Mouse (Mus musculus) cerebellum, postnatal 36 days (tissue): ENCODE measurements around the gene 1110051M20Rik.

ENCODE experiments used
- DNase-seq, 2 experiments: peaks; one replicate each; pipeline ENCODE4 v3.0.0; 2021 to 2022; ENCODE audit warnings: mixed read lengths in 2 of 2

1110051M20Rik gene

DNA sequence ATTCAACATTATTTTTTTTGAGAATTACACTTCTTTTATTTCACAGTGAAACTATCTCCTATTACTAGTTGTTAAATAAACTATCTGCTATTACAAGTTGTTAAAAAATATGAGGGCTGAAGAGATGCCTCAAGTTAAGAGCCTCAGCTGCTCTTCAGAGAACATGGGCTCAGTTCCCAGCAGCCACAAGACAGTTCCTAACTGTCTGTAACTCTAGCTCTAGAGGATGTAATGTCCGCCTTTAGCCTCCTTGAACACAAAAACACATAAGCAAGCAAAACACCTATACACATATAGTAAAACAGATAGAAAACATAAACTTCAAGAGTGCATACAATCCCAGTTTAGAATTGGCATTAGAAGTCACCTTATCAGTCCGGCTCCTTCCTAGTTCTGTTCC is 104.9 kb downstream of the 1110051M20Rik start:
- no peak for DNase-seq

DNA sequence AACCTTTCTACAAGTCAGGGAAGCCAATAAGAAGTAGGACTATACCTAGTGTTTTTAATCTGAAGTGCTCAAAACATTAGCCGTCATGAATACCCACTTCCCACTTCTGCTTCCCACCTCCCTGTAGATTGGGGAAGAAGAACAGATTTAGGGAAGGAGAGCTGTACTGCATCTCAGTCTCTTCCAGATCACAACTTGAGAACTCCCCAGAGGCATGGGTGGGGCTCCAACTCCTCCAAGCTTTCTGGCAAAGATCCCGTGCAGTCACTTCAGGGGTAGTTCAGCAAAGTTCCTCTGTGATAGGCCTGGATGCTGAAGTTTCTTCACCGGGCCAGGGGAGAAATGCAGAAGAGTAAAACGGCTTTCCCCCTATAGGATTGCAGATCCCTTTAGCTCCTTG is 109.4 kb downstream of the 1110051M20Rik start:
- no peak for DNase-seq

DNA sequence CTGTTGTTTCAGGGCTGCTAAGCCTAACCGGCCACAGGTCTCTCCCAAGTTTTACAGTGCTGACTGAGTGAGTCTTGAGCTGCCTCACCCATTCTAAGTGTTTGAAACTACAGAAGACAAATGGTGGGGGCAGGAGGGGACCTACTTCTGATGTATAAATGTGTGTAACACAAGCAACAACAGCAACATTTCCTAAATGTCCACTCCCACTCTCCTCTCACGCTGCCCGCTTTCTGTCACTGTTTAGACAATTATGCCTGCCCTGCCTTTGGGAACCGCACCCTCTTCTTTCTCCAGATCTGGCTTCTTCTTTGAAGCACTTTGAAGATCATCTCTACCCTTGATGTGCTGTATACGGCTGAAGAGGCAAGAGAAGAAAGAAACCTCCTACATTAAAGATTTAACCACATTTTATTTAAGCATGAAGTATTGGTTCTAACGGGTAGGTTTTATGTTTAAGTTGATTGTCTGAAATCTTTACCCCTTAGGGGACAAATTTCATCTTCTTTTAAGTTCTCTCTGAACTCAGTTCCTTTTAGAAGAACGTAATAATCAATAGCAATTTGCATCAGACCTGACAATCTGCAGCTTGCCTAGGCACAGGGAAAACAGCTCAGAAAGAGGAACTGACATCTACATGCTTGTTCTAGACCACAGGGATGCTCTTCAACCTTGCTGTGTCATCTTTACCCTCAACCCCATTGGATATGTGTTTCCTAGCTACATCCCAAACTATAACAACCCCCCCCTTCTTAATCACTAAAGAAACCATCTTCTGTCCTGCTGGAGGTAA is 113.3 kb downstream of the 1110051M20Rik start:
- no peak for DNase-seq

DNA sequence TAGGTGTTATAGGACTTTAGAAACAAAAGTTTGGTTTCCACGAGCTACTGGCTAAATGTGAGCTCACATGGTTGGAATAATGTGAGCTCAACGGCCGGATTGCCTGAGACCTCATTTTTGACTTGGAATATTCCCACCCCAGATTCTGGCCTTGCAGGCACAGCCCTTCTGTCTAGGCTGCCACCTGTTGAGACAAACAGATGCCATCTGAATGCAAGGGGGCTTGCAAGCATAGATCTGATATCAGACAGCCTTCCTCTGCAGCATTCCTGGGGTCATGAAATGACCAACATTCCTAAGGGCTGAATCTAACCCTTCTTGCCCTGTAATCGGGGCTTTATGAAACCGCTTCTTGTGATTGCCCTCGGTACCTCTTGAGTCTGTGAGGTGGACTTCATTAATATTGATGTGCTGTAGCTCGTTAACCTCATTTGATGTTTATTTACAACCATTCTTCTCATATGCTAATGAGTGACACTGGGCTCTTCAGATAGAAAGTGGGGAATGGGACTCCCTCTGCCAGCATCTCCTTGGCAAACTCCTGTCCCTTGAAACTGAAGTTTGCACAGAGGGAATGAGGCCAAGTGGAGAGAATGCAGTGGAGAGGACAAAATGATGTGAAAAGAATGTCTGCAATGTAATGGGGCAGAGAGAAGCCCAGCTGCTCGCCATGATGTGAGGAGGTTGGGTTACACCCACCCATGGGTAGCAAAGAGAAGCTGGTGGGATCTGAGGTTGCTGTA is 114.3 kb downstream of the 1110051M20Rik start:
- no peak for DNase-seq

DNA sequence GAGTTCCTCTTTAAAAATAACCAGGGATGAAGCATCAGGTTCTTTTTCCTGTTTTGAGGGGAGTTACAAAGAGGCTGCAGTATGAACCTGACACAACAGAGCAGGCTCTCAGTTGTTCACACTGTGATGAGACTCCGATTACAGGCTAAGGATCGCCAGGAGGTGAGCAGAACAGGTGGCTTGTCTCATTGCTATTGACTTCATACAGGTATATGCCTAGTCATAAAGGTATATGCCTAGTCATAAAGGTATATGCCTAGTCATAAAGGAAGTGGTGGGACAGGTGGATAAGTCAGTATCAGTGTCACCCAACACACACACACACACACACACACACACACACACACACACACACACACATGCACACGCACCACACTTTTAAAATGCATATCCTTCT is 115.8 kb downstream of the 1110051M20Rik start:
- no peak for DNase-seq

DNA sequence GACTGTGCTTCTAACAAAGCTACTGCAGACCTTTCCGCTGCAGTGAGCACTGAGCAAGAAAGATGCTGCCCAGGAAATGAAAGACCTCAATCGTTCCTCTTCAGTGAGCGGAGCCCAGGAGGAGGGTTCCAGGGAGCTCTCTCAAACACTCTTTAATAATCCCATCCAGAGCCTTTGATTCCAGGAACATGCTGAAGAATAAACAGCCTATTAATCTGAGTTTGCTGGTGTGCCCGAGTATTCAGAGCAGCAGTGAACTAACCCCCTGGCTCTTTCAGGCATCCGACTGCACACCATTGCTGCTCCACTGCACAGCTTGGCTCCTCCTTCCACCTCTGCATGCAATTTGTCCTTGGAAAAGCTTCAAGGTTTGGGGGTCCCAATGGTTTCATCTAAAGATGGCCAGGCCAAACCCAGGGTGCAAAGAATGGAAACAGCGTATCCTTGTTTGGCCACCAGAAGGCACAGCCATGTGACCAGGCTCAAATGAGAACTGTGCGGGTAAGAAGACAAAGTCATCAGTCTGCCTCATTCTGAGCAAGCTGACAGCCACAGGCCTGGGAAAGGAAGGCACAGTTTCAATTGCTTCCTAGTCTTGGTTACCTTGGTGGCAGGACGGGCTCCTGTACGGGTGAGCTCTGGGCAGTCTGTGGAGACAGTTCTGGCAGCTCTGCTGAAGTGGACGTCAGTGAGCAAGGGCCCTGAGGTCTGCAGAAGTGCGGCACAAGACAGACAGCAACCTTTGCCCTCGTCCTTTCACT is 116.4 kb downstream of the 1110051M20Rik start:
- peak; percentile 12 to 14 for DNase-seq

DNA sequence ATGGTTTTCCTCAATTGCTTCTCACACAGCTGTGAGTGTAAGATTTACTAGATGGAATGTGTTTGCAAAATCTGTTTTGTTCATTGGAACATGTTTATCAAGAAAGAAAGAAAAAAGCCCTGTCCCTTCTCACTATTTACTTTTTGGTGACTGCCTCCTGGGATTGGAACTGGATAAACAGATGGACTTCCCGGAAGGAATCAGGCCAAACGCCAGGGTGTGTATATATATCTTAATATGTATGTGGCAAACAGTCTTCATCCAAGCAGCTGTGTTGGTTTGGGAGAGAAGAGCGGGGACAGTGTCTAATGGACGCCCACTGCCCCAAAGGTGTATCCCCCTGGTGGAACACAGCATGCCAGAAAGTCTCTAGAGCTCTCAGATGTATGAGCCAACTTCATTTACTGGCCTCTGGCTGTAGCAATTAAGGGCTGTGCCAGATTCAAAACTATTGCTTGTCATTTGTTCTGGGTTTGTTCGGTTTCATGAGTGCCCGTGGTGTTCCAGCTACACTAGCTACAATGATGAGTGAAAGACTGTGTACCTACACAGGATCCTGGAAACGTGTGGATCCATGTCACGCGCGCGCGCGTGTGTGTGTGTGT is 117.7 kb downstream of the 1110051M20Rik start:
- DNase-seq: peak in 1 of 2 experiments; percentile 24

DNA sequence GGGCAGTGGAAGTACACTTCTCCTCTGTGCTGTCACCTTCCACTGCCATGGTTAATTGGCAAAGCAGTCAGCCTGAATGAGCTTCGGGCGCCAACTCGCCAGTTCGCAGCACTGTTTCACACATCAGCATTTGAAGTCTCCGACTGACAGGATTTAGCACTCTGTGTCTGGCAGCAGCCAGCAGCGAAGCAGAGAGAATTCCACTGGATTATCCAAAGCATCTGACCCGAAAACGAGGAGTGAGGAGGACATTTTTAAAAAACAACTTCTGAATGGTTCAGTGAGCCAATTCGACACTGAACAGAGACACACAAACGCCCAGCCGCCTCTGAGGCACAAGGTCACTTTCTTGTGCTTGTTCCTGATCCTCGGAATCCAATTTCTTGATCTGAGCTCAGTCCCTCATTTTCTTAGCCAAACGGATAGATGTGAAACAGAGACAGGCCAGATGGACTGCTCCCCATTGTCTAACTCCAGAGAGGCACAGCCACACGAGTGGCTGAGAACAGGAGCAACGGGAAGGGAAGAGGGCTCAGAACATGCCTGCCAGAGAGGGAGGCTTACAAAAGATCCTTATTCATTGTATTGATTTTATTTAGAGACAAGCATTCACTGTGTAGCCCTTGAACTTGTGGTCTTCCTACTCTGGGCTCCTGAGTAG is 119.6 kb downstream of the 1110051M20Rik start:
- DNase-seq: peak in 1 of 2 experiments; percentile 8

DNA sequence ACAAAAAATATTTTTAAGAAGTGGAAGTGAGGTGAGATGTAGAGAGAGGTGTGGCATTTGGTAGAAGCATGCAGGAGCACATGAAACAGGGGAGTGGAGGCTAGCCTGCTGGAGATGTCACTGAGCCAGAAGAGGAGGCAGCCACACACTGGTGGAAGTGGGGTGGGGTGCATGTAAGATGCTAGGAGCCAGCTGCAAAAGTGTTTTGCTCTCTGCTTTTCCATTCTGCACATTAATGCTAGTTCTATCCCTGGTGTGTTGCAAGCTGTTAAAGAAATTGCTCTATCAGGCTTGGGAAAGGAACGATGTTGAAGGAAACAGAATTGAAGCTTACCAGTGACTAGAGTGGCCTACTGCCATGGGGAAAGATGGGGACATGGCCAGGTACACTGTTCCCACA is 120.2 kb downstream of the 1110051M20Rik start:
- DNase-seq: no peak

DNA sequence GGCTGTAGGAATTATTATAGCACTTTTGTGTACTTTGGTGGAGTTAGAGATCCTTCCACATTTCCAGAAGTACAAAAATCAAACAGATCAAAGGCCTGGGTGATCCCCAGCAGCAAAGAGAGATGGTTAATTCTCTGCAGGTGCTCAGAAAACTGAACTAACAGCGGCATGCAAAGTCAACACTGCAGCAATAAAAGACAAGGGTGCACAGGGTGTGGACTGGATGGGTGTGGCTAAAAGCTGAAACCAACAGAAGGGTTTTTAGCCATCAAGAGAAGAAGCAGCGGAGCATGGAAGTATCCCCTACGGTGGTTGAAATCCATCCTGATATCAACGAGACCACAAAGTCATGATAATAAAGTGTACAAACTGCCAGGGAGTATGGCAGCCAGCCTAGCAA is 122.0 kb downstream of the 1110051M20Rik start:
- no peak for DNase-seq

DNA sequence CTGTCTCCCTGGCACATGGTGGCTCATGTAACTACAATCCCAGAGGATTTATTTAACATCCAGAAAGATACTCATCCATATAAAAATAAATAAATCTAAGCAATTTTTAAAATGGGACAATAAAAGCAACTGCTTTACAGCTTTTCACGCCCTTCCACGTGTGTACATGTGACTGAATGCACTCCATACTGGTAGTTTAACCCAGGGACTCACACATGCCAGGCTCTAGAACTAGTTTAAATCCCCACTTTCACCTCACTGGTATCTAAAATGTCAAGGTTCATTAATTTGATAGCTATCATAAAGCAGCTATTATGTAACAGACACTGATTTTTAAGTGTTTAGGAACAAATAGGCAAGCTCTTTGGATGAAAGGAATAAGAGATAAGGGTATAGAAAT is 122.6 kb downstream of the 1110051M20Rik start:
- DNase-seq: no peak

DNA sequence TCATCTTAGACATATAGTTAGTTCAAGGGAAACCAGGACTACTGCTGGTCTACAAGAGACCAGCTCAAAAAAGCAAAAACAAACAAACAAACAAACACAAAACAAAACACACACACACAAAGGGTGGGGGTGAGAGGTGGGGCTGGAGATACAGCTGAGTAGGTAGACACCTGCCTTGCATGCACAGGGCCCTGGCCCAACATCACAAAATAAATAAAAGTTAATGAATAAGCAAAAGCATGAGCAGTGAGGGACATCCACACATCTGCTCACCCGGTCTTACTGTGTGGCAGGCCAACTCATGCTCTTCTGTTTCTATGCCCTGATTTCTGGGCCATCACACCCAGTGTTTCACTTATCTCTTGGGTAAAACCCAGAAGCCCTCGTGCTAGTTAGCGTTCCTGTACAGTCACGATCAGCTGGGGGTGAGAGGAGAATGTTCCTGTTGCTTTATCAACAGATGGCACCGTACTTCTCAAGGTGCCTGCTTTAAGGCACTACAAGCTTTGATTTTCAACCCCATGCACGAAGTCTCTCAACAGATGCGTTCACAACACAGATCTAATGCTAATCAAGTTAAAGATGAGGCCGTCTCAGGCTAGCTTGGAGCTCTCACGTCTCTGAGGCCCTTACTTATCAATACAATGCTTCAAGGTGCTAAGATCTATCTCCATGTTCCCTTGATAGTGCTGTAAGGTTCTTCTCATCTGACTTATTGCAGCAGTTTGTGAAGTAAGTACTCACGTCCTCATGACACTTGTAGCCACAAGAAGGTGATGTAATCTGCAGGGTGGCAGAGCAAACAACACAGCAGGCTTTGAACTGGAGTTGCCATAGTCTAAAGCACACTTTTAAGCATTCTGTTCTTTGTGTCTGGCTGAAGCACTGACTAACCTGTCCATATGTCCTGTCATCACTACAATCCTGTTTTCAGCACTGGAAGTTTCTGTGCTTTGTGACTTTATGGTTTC is 123.7 kb downstream of the 1110051M20Rik start:
- DNase-seq: no peak

DNA sequence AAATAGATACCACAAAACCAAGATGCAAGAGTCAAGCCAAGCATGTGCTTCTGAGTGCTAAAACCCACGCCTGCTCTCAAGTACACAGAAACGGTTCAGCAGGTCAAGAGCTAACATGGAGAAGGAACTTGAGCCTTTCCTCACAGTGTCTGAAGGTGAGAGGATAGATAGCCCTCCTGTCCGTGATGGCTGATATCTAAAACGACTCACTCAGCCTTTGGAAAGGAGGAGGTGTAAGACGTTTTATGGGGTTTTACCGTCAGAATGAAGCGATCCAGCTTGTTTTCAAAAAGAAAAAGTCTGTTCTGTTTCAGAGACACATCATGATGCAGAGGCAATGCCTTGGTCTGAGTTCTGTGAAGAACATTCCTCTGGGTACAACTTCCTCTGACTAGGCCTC is 130.3 kb downstream of the 1110051M20Rik start:
- no peak for DNase-seq

DNA sequence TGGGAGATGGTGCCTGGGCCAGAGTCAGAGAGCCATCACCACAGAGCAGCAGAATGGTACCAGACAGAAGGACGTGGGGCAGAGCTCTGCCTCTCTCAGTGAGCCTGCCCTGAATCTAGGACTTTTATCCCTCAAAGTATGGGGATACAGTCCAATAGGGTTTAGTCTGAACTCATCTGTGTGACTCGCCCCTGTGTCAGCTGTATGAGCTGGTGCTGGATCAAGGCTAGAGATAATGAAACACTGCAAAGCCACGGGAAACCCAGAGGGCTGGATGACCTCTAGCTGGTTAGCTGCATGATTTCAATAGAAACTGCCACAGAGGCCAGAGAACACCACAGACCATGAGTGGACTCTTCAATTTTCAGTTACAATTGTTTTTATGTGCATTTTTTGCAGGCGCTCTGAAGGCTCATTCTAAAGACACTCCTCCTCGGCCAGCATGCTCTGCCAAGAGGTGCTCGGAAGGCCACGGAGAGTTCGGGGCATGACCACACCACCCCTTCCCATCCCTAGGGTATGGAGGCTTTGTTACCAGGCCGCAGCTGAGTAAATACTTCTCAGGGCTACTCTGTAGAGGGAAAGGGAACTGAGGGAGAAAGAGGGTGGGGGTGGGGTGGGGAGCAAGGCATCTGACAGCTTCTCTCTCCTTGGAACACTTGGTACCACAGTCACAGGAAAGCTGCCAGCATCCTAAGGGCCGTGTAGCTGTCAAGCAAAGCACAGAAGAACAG is 131.8 kb downstream of the 1110051M20Rik start:
- no peak for DNase-seq

DNA sequence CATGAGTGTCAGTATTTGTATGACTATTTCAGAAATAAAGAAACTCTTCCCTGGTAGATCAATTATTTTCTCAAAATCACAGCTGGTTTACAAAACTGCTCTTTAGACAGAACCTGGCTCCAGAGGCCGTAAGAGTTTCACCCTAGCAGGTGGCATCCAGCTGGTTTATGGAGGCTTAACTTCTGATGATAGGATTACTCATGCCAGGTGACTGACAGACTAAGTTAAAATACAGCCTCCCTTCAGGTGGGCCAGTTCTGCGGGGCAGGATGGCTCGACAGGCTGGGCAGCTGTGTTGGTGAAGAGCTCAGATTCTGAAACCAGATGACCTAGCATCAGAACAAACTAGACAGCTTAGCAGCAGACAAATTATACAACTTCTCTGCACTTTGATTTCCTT is 135.0 kb downstream of the 1110051M20Rik start:
- DNase-seq: no peak

DNA sequence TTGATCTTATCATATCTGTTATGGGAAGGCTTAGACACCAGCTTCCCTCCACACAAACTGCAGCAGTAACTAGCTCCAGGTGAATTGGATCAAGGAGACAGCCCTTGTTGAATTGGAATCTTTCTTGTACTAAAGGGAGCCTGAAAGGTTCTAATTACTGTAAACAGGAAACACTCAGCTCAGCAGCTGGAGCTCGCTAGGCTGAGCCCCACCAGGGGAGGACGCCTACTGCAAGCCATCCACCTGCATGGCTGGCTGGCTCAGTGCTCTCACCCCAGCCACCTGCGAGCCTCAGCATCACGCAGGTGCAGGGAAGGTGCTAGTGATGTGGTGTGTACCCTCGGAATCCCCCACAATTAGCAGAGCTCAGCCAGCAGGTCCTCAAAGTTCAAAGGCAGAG is 135.8 kb downstream of the 1110051M20Rik start:
- no peak for DNase-seq

DNA sequence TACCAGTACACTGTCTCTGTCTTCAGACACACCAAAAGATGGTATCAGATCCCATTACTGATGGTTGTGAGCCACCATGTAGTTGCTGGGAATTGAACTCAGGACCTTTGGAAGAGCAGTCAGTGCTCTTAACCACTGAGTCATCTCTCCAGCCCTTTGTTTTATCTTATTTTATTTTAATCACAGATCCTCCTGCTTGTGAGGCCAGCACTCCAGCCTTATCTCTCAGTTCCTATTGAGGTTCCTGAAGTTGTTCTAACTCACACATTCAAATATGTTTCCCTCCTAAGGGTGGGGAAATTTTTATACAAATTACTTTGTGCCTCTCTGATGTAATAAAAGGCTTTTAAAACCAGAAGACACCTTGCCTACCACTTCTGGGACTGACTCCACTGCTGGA is 137.9 kb downstream of the 1110051M20Rik start:
- DNase-seq: no peak

DNA sequence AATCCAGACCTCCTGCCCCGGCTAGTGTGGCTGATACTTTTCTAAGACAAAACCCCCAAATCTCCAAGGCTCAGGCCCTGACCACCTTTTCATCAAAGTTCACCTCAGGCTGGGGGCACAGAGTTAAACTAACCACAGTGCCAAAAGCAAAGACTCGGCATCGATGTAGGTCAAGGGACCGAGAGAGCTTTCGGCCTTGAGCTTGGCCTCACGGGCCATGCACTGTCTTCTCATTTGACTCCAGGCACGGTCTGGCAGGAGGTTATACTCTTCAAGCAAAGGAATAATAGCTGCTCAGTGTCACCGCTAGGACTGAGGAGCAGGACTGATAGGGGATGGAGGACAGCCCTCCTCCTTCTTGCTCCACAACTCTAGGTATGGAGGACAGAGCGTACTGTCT is 138.6 kb downstream of the 1110051M20Rik start:
- no peak for DNase-seq

DNA sequence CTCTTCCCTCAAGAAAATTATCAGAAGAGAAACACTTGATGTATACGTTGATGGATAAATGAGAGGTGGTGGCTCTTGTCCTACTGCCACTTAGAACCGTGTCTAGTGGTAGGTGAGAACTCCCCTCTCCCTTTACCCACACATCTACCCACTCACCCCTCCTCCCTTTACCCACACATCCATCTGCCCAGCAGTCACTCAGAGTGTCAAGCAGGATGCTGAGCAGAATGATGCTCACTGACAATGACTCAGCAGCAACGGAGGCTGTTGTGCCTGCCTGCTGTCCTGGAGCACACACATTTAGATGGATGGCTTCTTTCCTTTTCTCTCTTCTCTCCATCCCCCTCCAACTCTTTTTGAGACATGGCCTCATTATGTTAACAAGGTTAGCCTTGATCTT is 141.7 kb downstream of the 1110051M20Rik start:
- DNase-seq: no peak

DNA sequence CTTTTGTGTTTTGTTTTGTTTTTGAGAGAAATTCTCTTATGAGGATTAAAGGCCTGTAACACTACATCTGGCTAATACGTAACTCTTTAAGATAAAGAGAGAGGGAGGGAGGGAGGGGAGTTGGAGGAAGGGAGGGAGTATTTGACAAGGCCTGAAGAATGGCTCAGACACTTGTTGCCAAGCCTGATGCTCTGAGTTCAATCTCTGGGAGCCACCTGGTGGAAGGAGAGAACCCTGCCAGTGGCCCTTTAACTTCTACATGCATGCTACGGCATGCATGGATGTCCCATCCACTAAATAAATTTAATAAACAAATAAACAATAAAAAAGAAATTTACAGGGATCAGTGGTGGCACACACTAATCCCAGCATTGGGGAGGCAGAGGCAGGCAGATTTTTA is 142.7 kb downstream of the 1110051M20Rik start:
- no peak for DNase-seq

DNA sequence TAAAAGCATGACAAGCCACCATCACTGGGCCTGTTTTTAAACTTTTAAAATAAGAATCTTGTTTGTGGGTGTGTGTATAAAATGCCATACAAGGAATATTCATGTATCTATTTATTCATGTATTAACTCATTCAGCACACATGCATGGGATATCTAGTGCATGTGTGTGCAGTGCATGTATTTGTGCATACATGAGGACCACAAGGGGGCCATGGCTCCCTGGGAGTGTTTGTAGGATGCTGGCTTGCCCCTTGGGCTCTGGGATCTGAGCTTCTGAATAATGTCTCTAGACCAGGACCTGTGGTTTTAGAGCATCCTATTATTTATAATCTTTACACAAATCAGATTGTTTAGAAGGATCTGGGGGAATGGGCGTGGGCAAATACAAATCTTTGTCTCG is 143.7 kb downstream of the 1110051M20Rik start:
- no peak for DNase-seq
